Mouse (Mus musculus) liver, postnatal 0 days (tissue): Measurements from ENCODE around the gene Gstm3. TPM values are rescaled to one million over a fixed set of nuclear protein-coding genes. Genes with fewer than 3 reads are reported as not detected.

Source experiments
- ATAC-seq: fragments of 200-750 bp; cut with Nextera tagmentation; 2 replicates; pipeline ENCODE4 v1.8.0; 2017; ENCODE audit warnings: mild to moderate bottlenecking, moderate library complexity
- DNase-seq: peaks from one replicate; pipeline ENCODE4 v3.0.0-alpha.2; 2016
- H3K27ac ChIP-seq: fragments of 300-500 bp; sonication (generic); 2 replicates; pipeline ENCODE4 v1.5.1; 2014; ENCODE audit warnings: antibody characterized with exemption, moderate library complexity, mild to moderate bottlenecking, low read depth
- H3K27me3 ChIP-seq: fragments of 300-500 bp; sonication (generic); 2 replicates; pipeline ENCODE4 v1.6.1; 2014; ENCODE audit warnings: low read length, control low read depth, mixed read lengths; ENCODE audit not compliant: insufficient read depth
- H3K36me3 ChIP-seq: fragments of 300-500 bp; sonication (generic); replicated peaks from 2 replicates; pipeline ENCODE4 v1.6.1; 2014; ENCODE audit warnings: mild to moderate bottlenecking, control low read depth, low read length, moderate library complexity, mixed read lengths; ENCODE audit not compliant: insufficient read depth
- H3K4me1 ChIP-seq: fragments of 300-500 bp; sonication (generic); 2 replicates; pipeline ENCODE4 v1.6.1; 2014; ENCODE audit warnings: antibody characterized with exemption, mild to moderate bottlenecking, control low read depth; ENCODE audit not compliant: insufficient read depth
- H3K4me2 ChIP-seq: fragments of 300-500 bp; sonication (generic); 2 replicates; pipeline ENCODE4 v1.6.1; 2014; ENCODE audit warnings: low read depth, mild to moderate bottlenecking, low read length, moderate library complexity, mixed read lengths
- H3K4me3 ChIP-seq: fragments of 300-500 bp; sonication (generic); 2 replicates; pipeline ENCODE4 v1.5.1; 2014; ENCODE audit warnings: low read depth, low read length
- H3K9ac ChIP-seq: fragments of 300-500 bp; sonication (generic); replicated peaks from 2 replicates; pipeline ENCODE4 v1.6.1; 2014; ENCODE audit warnings: mild to moderate bottlenecking, moderate library complexity
- H3K9me3 ChIP-seq: fragments of 300-500 bp; sonication (generic); 2 replicates; pipeline ENCODE4 v1.6.1; 2016; ENCODE audit warnings: mild to moderate bottlenecking, control low read depth, low read length, mixed read lengths
- CTCF ChIP-seq: sonication (generic); IDR thresholded peaks from 2 replicates; pipeline ENCODE4 v1.5.1; 2016; ENCODE audit warnings: antibody characterized with exemption, low read depth
- EP300 ChIP-seq: IDR thresholded peaks from 2 replicates; pipeline ENCODE4 v1.6.1; 2016; ENCODE audit warnings: antibody characterized with exemption, low read depth, mild to moderate bottlenecking
- WGBS: fragments of 180-500 bp; shearing (Covaris S2); extraction: QIAGEN DNeasy Blood & Tissue Kit; methylation state at CpG from one replicate; pipeline ENCODE4 v1.1.7; 2014; ENCODE audit not compliant: insufficient replicate concordance; 5-methylcytosine and 5-hydroxymethylcytosine counted together
- polyA plus RNA-seq: library from polyadenylated mRNA; unstranded; fragments of >200 nt; fragmentation: Nextera tagmentation; extraction: Ambion mirVana; gene quantifications from 2 replicates; pipeline ENCODE4 v1.2.1, GENCODE M21; 2015

The Gstm3 gene
- polyA plus RNA-seq, 1 experiment from 2014 or later: 1.9 TPM

GRCm38 (mm10) chr3:107917097-107917496 lies 52.0 kb downstream of the Gstm3 start:
- no peak for TF ChIP-seq EP300
- TF ChIP-seq CTCF: peak; percentile 44
- Histone ChIP-seq H3K4me2 (no peak overlapping the region), H3K9me3 (no peaks in the 10 kb centered on the region), H3K27ac (no peak overlapping the region), H3K4me3 (no peak overlapping the region), H3K36me3 (no peaks in the 10 kb centered on the region), H3K9ac (no peak overlapping the region), H3K27me3 (no peaks in the 10 kb centered on the region), H3K4me1 (0 out of 2 replicates have a peak, but pooled peaks cover 2% of the 10 kb centered on the region)
- DNase-seq (no peak), ATAC-seq (no peak)
- 84% methylated on average over 3 of the region's 3 CpGs for WGBS

DNA sequence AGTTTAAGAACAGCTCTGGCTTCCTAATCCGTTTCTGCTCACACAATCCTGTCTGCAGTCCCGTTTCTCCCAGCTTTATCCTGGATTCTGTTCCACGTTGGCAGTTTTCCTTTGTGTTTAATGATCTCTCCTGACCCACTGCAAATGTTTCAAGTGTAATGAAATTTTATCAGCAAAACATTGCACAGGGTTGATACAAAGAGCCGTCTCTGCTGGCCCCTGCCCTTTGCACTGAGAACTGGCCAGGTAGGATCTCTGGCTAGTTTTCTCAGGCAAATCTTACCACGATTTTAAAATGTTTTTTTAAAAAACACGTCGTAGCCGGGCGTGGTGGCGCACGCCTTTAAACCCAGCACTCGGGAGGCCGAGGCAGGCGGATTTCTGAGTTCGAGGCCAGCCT lies 52.4 kb downstream of the Gstm3 start:
- WGBS: 74% methylated on average over 15 of the region's 15 CpGs
- H3K4me1 ChIP-seq: 0 out of 2 replicates have a peak, but pooled peaks cover 2% of the 10 kb centered on the region
- no peaks in the 10 kb centered on the region for H3K27me3 ChIP-seq
- ATAC-seq: no peak
- TF ChIP-seq EP300: no peak
- TF ChIP-seq CTCF: no peak
- no peaks in the 10 kb centered on the region for H3K36me3 ChIP-seq
- H3K4me3 ChIP-seq: no peak overlapping the region
- H3K9ac ChIP-seq: no peak overlapping the region
- H3K27ac ChIP-seq: no peak overlapping the region
- no peak for DNase-seq
- H3K4me2 ChIP-seq: no peak overlapping the region
- H3K9me3 ChIP-seq: no peaks in the 10 kb centered on the region

Other genes with a start within 250 kb of the Gstm3 start
- gene Csf1, start 208.8 kb downstream of the Gstm3 start, polyA plus RNA-seq: 6.6 and 7.2 TPM in 2 replicates
- not detected in 2 replicates for gene Eps8l3, start 92.1 kb downstream of the Gstm3 start, polyA plus RNA-seq
- gene Gstm5, start 73.5 kb downstream of the Gstm3 start, polyA plus RNA-seq: 126 and 134 TPM in 2 replicates
- 39.2 and 42.2 TPM in 2 replicates for gene Gstm7, start 37.5 kb downstream of the Gstm3 start, polyA plus RNA-seq
- gene Gstm6, start 25.5 kb downstream of the Gstm3 start, polyA plus RNA-seq: 17.2 and 18.0 TPM in 2 replicates
- 11.7 TPM in 2 replicates for gene Gstm2, start 17.2 kb upstream of the Gstm3 start, polyA plus RNA-seq
- 188 and 211 TPM in 2 replicates for gene Gstm1, start 48.7 kb upstream of the Gstm3 start, polyA plus RNA-seq
- gene Gstm4, start 75.6 kb upstream of the Gstm3 start, polyA plus RNA-seq: 12.9 and 13.5 TPM in 2 replicates
- gene Ampd2, start 117.4 kb upstream of the Gstm3 start, polyA plus RNA-seq: 17.3 and 23.0 TPM in 2 replicates
- gene Gnat2, start 123.5 kb upstream of the Gstm3 start, polyA plus RNA-seq: 1.6 and 1.7 TPM in 2 replicates
- 41.9 and 49.1 TPM in 2 replicates for gene Gnai3, start 176.9 kb upstream of the Gstm3 start, polyA plus RNA-seq
- gene Gpr61, start 185.6 kb upstream of the Gstm3 start, polyA plus RNA-seq: not detected in 2 replicates
- gene Amigo1, start 217.1 kb upstream of the Gstm3 start, polyA plus RNA-seq: 1.2 and 1.5 TPM in 2 replicates
- gene Cyb561d1, start 231.9 kb upstream of the Gstm3 start, polyA plus RNA-seq: 1.5 and 1.6 TPM in 2 replicates
- 1.4 TPM in 2 replicates for gene Atxn7l2, start 241.7 kb upstream of the Gstm3 start, polyA plus RNA-seq